ENCODE assay signal across 17 mouse cellular contexts in genomic region chr1:88577498-88578230, GRCm38 (mm10).
DNase-seq lines count a peak whose midpoint lies in the region; ATAC-seq lines count a peak whose summit lies in the region.
"Had no signal": no experiment of that assay in that cellular context is flagged by ENCODE, and none has a peak within 500 bp of the region (broad histone marks: within the 10 kb centered on the region; RNA-seq: fewer than 3 reads in every experiment).

No protein-coding gene starts in this region.

- H3K9ac ChIP-seq in lung, embryonic 16.5 days (ENCODE audit: low read length): peak overlapping the region; percentile 30; the same call in 1 of the 2 replicates
- no peak overlapping the region for H3K9ac ChIP-seq in embryonic facial prominence, embryonic 14.5 days (ENCODE audit: low read depth, low read length)
- H3K9ac ChIP-seq in stomach, embryonic 16.5 days (ENCODE audit: low read length): no peak overlapping the region
- H3K9ac ChIP-seq: liver, embryonic 13.5 days; midbrain, embryonic 15.5 days; neural tube, embryonic 13.5 days had no signal

- no peak overlapping the region for H3K4me2 ChIP-seq in lung, embryonic 16.5 days (ENCODE audit: low read depth, low read length)
- no peak overlapping the region for H3K4me2 ChIP-seq in embryonic facial prominence, embryonic 14.5 days (ENCODE audit: low read depth, low read length)
- no peak overlapping the region for H3K4me2 ChIP-seq in stomach, embryonic 16.5 days (ENCODE audit: low read depth, low read length)
- H3K4me2 ChIP-seq: liver, embryonic 13.5 days; midbrain, embryonic 15.5 days; neural tube, embryonic 13.5 days had no signal

- peak overlapping the region; percentile 51 for H3K27ac ChIP-seq in lung, embryonic 16.5 days (ENCODE audit: low read length)
- H3K27ac ChIP-seq in embryonic facial prominence, embryonic 14.5 days (replicated peaks; ENCODE audit: low read depth, low read length): no peak overlapping the region
- peak overlapping the region; percentile 55; the same call in 1 of the 2 replicates for H3K27ac ChIP-seq in stomach, embryonic 16.5 days (ENCODE audit: low read length)
- H3K27ac ChIP-seq: limb, embryonic 10.5 days; liver, embryonic 13.5 days; midbrain, embryonic 15.5 days; neural tube, embryonic 13.5 days had no signal

- peaks cover 20% of the 10 kb centered on the region for H3K4me1 ChIP-seq in lung, embryonic 16.5 days (replicated peaks; ENCODE audit: control insufficient read depth, insufficient read depth, low read length)
- H3K4me1 ChIP-seq in embryonic facial prominence, embryonic 14.5 days (ENCODE audit: control insufficient read depth, insufficient read depth, low read length): no peaks in the 10 kb centered on the region
- H3K4me1 ChIP-seq in stomach, embryonic 16.5 days (ENCODE audit: control insufficient read depth, insufficient read depth, low read length): peaks cover 9% of the 10 kb centered on the region; the same call in 1 of the 2 replicates
- H3K4me1 ChIP-seq: neural tube, embryonic 13.5 days had no signal

- no peak overlapping the region for H3K4me3 ChIP-seq in lung, embryonic 16.5 days (ENCODE audit: low read length)
- no peak overlapping the region for H3K4me3 ChIP-seq in embryonic facial prominence, embryonic 14.5 days (ENCODE audit: low read depth, low read length)
- H3K4me3 ChIP-seq in stomach, embryonic 16.5 days (replicated peaks; ENCODE audit: low read length): no peak overlapping the region
- H3K4me3 ChIP-seq: limb, embryonic 10.5 days; liver, embryonic 13.5 days; midbrain, embryonic 15.5 days; neural tube, embryonic 13.5 days had no signal

- H3K27me3 ChIP-seq in lung, embryonic 16.5 days (ENCODE audit: control insufficient read depth, insufficient read depth, low read depth, low read length): no peaks in the 10 kb centered on the region
- no peaks in the 10 kb centered on the region for H3K27me3 ChIP-seq in embryonic facial prominence, embryonic 14.5 days (replicated peaks; ENCODE audit: control insufficient read depth, insufficient read depth, low read length)
- H3K27me3 ChIP-seq in stomach, embryonic 16.5 days (ENCODE audit: control insufficient read depth, insufficient read depth, low read length): no peaks in the 10 kb centered on the region
- H3K27me3 ChIP-seq: CH12.LX; liver, embryonic 13.5 days; midbrain, embryonic 15.5 days; neural tube, embryonic 13.5 days had no signal

- no peaks in the 10 kb centered on the region for H3K9me3 ChIP-seq in lung, embryonic 16.5 days (ENCODE audit: control insufficient read depth, low read length)
- no peaks in the 10 kb centered on the region for H3K9me3 ChIP-seq in embryonic facial prominence, embryonic 14.5 days (ENCODE audit: control insufficient read depth, low read length)
- H3K9me3 ChIP-seq in stomach, embryonic 16.5 days (replicated peaks; ENCODE audit: control insufficient read depth, low read length): no peaks in the 10 kb centered on the region
- H3K9me3 ChIP-seq: limb, embryonic 10.5 days; liver, embryonic 13.5 days; midbrain, embryonic 15.5 days; neural tube, embryonic 13.5 days had no signal

- peak; percentile 32; the same call in 1 of the 2 replicates for ATAC-seq in lung, embryonic 16.5 days (ENCODE audit: low read depth)
- no peak for ATAC-seq in embryonic facial prominence, embryonic 14.5 days (ENCODE audit: low read depth)
- ATAC-seq in stomach, embryonic 16.5 days (ENCODE audit: insufficient read depth, low FRiP score): 0 out of 2 replicates have a peak, but pooled peaks have one; percentile 34
- ATAC-seq: hindbrain, embryonic 16.5 days; midbrain, embryonic 15.5 days had no signal

- no peaks in the 10 kb centered on the region for H3K36me3 ChIP-seq in lung, embryonic 16.5 days (ENCODE audit: control insufficient read depth, insufficient read depth, low read length)
- H3K36me3 ChIP-seq in embryonic facial prominence, embryonic 14.5 days (ENCODE audit: control insufficient read depth, insufficient read depth, low read length): no peaks in the 10 kb centered on the region
- no peaks in the 10 kb centered on the region for H3K36me3 ChIP-seq in stomach, embryonic 16.5 days (ENCODE audit: control insufficient read depth, insufficient read depth, low read length)
- H3K36me3 ChIP-seq: limb, embryonic 10.5 days; liver, embryonic 13.5 days; midbrain, embryonic 15.5 days; neural tube, embryonic 13.5 days had no signal

- WGBS in lung, embryonic 16.5 days: 26% methylated on average over 12 of the region's 12 CpGs
- WGBS in embryonic facial prominence, embryonic 14.5 days: 21% methylated on average over 12 of the region's 12 CpGs
- 35% methylated on average over 12 of the region's 12 CpGs for WGBS in stomach, embryonic 16.5 days

- DNase-seq in lung, adult 18-20 months: no peak
- DNase-seq in R1 (ENCODE audit: low read depth, low spot score): peak; percentile 29
- DNase-seq in embryonic facial prominence, embryonic 14.5 days (ENCODE audit: low spot score): peak; percentile 43
- no peak for DNase-seq in cerebellum, adult 9-11 months
- DNase-seq in cerebellum, postnatal 36 days: no peak
- DNase-seq: cerebellum, adult 11-12 months; gastrocnemius, postnatal 25 days; heart, postnatal 14 days; kidney, adult 2 months; liver, embryonic 13.5 days had no signal

Comparison
In these comparisons a context has a peak if more than half of its experiments do, and no peak if none do; other contexts are left out.
1. DNase-seq: peak in R1 (single experiment) and embryonic facial prominence, embryonic 14.5 days (single experiment); none in lung, adult 18-20 months (0 of 2), cerebellum, adult 9-11 months (single experiment) and cerebellum, postnatal 36 days (0 of 2).